Mouse (Mus musculus) G1E (cell line): ENCODE measurements around the gene Rab21.

Source experiments
- CTCF ChIP-seq: IDR thresholded peaks from 2 replicates; pipeline ENCODE4 v1.5.1; 2012; ENCODE audit warnings: low read depth, low read length, inconsistent platforms, mixed read lengths
- GATA1 ChIP-seq: IDR thresholded peaks from 2 replicates; pipeline ENCODE4 v1.6.1; 2012; ENCODE audit warnings: borderline replicate concordance, low read length, inconsistent platforms, mixed read lengths
- GATA2 ChIP-seq: IDR thresholded peaks from 2 replicates; pipeline ENCODE4 v1.6.1; 2012; ENCODE audit warnings: low read depth, low read length, inconsistent platforms, borderline replicate concordance
- TAL1 ChIP-seq: conservative IDR thresholded peaks from 2 replicates; pipeline ENCODE4 v1.6.1; 2012; ENCODE audit warnings: low read depth, low read length, inconsistent platforms, mixed read lengths

- no peak for TF ChIP-seq CTCF
- TF ChIP-seq GATA1 = no peak
- TF ChIP-seq TAL1 = no peak
- no peak for TF ChIP-seq GATA2
These were observed 17.8 kb downstream of the Rab21 start for GRCm38 (mm10) chr10:115297582-115297981.
